Mouse (Mus musculus) adrenal gland, postnatal 25 days (tissue): Measurements from ENCODE around the gene Rcbtb1. TPM values are rescaled to one million over a fixed set of nuclear protein-coding genes. Genes with fewer than 3 reads are reported as not detected.
"Not testable (repeated sequence)": the region's sequence is repeated elsewhere in the genome, so short reads cannot be mapped to it uniquely, and the experiment has no call there.

Source experiments
- DNase-seq: peaks from one replicate; pipeline ENCODE4 v3.0.0; 2021; ENCODE audit warnings: mixed read lengths
- long read RNA-seq: library from polyadenylated mRNA; stranded (forward); transcript quantifications from one replicate; pipeline ENCODE4 v2.0.0, GENCODE M21; 2021
- total RNA-seq: library from RNA; stranded (reverse); gene quantifications from 2 replicates; pipeline ENCODE4 v1.2.3, GENCODE M21; 2021

Gene Rcbtb1
- total RNA-seq, result 36.4 and 39.8 TPM in 2 replicates
- long read RNA-seq, transcript Rcbtb1-202 (12 exons, 3,903 nt), result major isoform, 19 of 46 reads
- long read RNA-seq, partial matches to known transcripts, result 8 of 46 reads
- long read RNA-seq, other reads (novel, unspliced or antisense), result 17 of 46 reads

- DNase-seq, result peak; percentile 93
These were observed at the start of gene Rcbtb1 for GRCm38 (mm10) chr14:59200711-59201603. Rcbtb1 (plus strand) TSS chr14:59201209.

- no peak for DNase-seq
These were observed 45.4 kb upstream of the Rcbtb1 start for GRCm38 (mm10) chr14:59155589-59155988.

- DNase-seq, result no peak
These were observed 43.9 kb upstream of the Rcbtb1 start for GRCm38 (mm10) chr14:59157016-59157698.

- DNase-seq, result no peak
These were observed 22.4 kb upstream of the Rcbtb1 start, which contains the start of gene Gm5142 for GRCm38 (mm10) chr14:59178649-59179048. Gm5142 (minus strand) TSS chr14:59178749.

GRCm38 (mm10) chr14:59182732-59183131 lies 18.3 kb upstream of the Rcbtb1 start:
- no peak for DNase-seq

GRCm38 (mm10) chr14:59185514-59185913 lies 15.5 kb upstream of the Rcbtb1 start:
- DNase-seq, result no peak

- no peak for DNase-seq
These were observed 14.9 kb upstream of the Rcbtb1 start for GRCm38 (mm10) chr14:59186121-59186520.

- no peak for DNase-seq
These were observed 701 bp downstream of the Rcbtb1 start for GRCm38 (mm10) chr14:59201604-59202215.

GRCm38 (mm10) chr14:59205461-59205860 lies 4.5 kb downstream of the Rcbtb1 start:
- DNase-seq, result no peak

- DNase-seq, result no peak
These were observed 5.1 kb downstream of the Rcbtb1 start for GRCm38 (mm10) chr14:59205976-59206583.

- DNase-seq, result no peak
These were observed 8.0 kb downstream of the Rcbtb1 start for GRCm38 (mm10) chr14:59209003-59209402.

- DNase-seq, result no peak
These were observed 8.8 kb downstream of the Rcbtb1 start for GRCm38 (mm10) chr14:59209816-59210215.

GRCm38 (mm10) chr14:59219241-59219640 lies 18.2 kb downstream of the Rcbtb1 start:
- no peak for DNase-seq

- no peak for DNase-seq
These were observed 25.2 kb downstream of the Rcbtb1 start for GRCm38 (mm10) chr14:59226240-59226639.

- no peak for DNase-seq
These were observed 28.8 kb downstream of the Rcbtb1 start for GRCm38 (mm10) chr14:59229822-59230221.

GRCm38 (mm10) chr14:59230331-59230966 lies 29.4 kb downstream of the Rcbtb1 start:
- no peak for DNase-seq

- peak; percentile 47 for DNase-seq
These were observed 31.0 kb downstream of the Rcbtb1 start for GRCm38 (mm10) chr14:59232003-59232402.

- no peak for DNase-seq
These were observed 32.6 kb downstream of the Rcbtb1 start for GRCm38 (mm10) chr14:59233635-59234034.

- not testable (repeated sequence) for DNase-seq
These were observed 49.3 kb downstream of the Rcbtb1 start for GRCm38 (mm10) chr14:59250350-59250749.

GRCm38 (mm10) chr14:59255861-59256260 lies 54.9 kb downstream of the Rcbtb1 start:
- DNase-seq, result not testable (repeated sequence)

GRCm38 (mm10) chr14:59260056-59260455 lies 59.0 kb downstream of the Rcbtb1 start, which contains the start of gene Gm6904:
Gm6904 (minus strand) TSS chr14:59260216.
- no peak for DNase-seq
